Mouse (Mus musculus) retina, postnatal 7 days (tissue): ENCODE data around the gene Usf1.

Experiments
- DNase-seq: peaks from one replicate; pipeline ENCODE4 v3.0.0-alpha.2; 2012; ENCODE audit warnings: low read depth, low spot score

Gene Usf1

DNA sequence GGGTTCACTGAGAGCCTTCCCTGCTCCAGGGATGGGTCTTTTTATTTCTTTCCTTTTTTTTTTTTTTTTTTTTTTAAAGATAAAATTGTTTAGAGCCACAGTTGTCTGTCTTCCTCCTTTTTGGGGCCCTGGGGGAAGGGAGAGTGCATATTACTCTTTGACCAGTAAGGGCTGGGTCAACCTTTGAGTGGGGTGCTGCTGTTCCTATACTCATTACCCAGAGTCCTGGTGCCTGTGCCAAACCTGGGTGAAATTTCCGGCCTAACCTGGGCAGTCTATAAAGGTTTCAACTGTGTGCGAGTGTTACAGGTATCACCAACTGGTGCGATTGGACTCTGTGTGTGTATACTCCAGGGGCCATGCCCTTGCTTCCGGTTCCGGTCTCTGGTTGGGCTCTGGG, 7.5 kb downstream of the Usf1 start, which contains the start of gene Tstd1:
Tstd1 (plus strand) TSS at position 213 of the 400 bp plus-strand sequence.
- DNase-seq = no peak

DNA sequence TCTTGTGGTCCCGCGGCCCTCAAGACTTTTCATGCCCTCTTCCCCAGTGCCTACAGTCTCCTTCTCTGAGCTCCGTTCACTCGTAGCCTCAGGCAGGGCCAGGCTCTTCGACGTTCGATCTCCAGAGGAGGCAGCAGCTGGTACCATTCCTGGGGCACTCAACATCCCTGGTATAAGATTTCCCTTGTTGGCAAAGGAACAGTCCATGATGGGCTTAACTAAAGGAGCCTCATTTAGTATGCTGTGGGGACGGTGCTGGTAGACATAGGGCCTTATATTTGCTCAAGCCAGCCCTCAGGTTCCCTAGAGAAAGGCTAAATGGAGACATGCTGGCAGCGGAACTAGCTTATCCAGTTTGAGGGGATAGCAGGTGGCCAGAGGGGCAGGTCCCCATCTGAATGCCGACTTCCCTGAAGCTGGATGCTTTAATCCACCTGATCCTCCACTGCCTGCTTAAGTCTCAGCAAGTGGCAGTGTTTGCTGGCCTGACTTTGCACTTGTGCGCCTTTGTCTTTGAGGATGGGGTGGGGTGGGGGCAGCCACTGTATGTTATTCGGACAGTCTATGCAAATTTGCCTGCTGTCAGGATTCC, 8.3 kb downstream of the Usf1 start:
- DNase-seq = no peak

DNA sequence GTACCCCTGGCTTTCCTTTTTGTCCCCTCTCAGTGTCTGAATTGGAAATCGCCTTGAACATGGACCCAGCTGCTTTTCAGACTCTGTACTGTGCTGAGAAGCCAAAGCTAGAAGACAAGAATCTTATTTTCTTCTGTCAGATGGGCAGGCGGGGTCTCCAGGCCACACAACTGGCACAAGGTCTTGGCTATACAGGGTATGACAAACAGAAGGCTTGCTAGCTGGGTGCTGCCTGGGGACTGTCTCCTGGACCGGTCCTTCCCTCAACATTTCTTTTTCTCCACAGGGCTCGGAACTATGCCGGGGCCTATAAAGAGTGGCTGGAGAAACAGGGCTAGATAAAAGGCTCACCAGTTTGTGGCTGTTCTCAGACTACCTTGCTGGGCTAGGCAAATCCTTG, 8.8 kb downstream of the Usf1 start:
- DNase-seq = no peak

DNA sequence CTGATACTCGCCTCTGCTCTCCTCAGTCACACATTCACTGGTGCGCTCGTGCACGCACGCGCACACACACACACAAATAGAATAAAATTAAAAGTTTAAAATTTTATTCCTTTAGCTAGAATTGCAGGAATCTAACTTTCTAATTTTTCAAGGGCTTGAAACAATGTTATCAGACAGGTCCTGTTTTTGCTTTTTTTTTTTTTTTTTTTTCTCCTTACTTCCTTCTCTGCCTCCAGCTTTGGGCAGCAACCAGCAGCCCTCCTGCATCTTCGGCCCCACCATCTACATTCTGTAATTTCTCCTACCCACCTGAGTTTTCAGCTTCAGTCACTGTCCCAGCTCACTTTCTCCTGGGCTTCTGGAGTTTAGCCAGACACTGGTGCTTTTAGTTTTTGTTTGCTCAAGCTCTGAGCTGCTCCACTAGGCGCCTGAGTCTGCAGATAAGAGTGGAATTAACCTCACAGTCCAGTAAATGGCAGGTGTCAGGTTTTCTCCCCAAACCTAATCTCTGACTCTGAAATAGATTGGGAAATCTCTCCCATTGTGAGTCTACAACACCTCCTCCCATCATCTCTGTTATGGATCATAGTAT, 11.5 kb downstream of the Usf1 start:
- DNase-seq = no peak

DNA sequence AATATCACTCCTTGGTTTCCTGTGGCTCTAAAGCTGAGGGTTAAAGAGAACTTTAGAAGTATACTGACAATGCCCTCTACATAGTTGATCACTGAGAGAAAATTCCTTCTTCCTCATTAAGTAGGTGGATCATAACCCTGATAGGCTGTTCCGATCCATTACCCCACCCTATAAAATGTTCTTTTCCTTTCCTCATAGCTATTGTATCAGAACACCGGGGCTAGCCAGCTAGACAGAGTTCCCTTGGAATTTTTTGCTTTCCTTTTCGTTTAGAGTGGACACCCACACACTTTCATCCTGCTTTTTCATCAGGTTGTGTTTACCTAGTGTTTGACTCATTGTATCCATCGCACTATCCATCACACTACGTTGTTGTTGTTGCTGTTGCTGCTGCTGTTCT, 13.5 kb downstream of the Usf1 start:
- no peak for DNase-seq

DNA sequence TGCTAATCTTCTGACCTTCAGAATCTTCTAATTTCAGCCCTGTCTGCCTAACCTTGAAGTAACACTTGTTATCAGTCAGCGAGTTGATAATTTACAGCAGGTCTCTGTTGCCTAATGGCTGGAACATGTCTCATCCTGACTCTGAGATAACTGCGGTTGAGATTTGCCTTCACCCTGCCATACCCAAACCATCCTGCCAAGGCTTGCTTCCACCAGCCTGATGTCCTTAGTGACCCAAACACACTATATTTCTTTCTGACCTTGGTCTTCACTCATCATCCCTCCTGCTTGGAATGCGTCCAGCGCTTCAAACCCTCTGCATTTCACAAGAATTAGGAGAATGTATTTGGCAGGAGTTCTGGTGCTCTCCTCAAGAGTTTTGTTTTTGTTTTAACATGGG, 14.0 kb downstream of the Usf1 start:
- DNase-seq = no peak

DNA sequence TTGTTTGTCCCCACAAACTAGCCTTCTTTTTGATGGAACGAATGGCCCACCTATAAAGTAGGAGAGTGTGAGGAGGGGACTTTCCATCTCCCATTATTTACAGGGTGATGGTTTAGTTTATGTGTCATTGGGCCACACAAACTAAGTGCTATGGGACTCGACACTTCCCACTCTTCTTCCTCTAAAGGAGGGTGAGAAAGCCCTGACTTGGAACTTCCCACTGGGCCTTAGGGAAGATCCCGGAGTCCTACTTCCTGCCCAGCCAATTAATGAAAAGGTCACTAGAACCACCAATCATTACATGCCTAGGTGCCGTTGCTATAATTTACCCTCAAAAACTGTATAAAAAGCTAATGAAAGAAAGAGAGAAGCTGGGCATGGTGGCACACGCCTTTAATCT, 21.0 kb downstream of the Usf1 start:
- no peak for DNase-seq

DNA sequence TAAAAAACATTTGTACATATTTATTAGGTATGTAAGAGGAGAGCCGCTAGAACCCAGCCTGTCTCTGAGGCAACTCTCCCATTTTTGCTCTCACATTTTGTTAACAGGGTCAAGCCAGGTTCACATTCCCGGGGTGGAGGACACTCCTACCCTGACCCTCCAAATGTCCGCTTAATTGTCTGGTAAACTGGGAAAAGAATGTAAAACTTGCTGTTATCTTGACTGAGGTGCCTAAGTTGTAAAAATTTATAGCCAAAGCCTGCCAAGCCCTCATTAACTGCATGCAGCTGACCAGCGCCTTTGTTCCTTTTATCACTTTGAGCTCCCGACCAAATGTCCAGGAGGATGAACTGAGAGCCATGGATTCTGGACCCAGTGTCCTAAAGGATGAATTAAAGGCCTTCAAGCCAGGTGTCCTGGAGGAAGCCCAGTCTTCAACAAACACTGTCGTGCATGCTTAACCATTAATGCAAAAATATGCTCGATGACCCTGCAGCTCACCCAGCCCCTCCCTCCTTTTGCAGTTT, 24.2 kb downstream of the Usf1 start:
- DNase-seq = no peak

DNA sequence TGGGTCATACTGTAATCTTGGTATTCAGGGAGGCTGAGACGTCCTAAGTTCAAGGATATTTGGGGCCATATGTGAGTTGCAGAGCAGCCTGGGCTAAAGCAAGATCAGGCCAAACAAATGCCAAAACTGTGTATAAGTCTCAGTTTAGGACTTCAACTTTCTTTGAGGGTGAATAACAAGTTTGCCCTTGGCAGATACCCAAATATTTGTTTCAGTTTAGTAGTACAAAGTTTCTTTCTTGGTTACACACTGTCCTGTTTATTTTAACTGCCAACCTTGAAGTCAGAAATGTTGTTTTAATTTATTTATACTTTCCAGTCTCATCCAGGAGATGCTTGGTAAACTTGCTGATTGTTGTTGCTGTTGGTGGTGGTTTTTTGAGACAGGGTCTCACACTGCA, 24.9 kb downstream of the Usf1 start:
- DNase-seq = no peak

DNA sequence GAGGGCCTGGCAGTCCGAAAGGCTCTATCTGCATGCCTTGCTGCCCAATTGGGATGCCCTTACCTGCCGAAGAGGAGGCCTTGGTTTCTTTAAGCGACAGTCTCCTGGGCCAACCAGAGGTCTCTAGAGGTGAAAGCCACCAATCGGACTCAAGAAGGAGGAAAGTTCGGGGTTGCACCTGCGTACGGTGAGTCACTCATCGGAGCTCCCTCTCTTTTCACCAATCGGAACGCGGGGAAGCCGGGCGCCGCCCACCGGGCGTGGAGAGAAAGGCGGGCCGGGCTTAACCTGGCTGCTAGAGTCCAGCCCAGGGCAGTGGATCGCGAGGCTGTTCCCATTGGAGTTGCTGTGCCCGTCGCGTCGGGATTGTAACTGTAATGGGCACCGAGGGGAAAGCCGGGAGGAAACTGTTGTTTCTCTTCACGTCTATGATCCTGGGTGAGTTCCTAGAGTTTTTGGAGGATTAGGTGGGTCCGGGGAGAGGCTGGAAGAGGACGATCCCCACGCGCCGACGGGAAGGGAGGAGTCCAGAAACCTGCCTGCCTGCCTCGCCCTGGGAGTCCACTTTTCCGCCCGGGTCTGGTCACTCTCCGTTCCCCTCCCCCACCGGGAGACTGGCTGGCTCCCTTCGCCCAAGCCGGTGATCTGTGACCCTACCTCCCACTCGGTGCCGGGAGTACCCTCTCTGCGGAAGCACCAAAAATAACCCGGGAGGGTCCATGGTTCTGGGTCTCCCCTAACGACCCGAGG, 26.3 kb downstream of the Usf1 start, which contains the start of gene F11r:
F11r (plus strand) TSS at position 272 of the 750 bp plus-strand sequence.
- DNase-seq = no peak

DNA sequence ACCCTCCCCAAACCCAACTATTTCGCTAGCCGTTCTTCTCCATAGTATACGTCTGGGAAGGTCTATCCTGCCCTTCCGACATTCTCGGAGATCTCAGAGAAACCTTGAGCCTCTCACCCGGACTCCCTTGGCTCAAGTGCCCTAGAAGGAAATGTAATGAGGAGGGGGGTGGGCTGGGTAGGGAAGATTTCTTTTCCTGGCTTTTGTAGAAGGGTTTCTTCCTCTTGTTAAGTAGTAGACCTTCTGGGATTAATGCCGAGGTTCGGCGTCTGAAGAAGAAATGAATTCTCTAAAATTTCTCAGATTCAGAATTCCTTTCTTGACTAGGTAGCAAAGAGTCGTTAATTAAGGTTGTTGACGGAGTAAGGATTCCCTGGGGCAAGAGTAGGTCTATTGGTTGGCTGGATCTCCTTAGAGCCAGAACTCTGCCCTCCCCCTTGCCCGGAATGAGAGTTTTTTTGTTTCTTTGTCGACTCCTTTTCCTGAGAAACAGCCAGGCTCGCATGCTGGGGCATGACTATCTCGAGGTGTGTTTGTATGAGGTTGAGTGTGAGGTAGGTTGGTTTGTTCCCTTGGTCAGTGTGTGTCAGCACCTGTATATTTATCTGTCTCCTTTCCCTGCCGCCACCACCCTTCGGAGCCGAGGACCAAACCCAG, 27.0 kb downstream of the Usf1 start:
- DNase-seq = no peak

DNA sequence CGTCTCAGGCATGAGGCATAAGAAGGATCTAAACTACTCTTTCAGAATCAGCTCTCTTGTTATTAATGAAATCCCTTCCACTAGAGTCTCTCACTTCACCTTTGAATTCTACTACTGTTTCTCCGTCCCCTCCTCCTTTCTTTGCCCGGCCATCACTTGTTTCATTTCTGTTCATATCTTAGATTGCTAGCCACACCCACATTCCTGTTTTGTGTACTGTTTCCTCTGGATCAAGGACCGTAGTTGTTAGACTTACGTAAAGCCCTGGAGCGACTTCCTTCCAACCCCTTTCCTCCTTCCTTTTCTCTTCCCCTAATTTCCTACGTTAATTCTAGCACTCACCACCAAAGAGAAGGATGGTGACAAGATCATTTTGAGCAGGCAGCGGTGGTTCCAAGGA, 28.0 kb downstream of the Usf1 start:
- no peak for DNase-seq

DNA sequence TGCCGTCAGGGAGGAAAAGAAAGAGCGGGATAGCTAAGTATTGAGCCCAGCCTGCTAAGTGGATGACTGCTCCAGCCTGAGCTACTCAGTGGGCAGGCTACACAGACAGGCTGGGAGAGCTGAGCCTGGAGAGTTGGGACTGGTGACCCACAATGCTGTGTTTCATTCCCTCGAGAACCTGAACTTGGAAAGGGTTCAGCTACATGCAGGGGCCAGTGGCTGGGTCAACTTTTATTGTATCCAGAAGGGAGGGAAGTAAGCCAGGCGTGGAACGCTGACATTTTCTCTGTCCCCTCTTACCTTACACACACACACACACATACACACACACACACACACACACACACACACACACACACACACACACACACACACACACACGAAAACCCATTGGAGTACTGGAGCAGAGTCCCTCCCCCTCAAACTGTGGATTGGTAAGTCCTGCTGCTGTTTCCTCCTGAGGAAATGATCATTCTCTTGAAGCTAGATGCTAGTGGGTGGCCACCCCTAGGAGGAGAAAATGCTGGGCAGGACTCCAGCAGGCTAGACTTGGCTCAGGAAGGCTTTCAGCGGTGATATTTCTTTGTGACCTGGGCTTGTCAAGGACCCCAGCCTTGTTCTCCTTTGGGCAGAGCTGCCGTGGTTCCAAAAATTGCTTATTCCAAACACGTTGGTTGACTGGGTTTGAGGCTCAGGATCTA, 29.1 kb downstream of the Usf1 start:
- DNase-seq = no peak

DNA sequence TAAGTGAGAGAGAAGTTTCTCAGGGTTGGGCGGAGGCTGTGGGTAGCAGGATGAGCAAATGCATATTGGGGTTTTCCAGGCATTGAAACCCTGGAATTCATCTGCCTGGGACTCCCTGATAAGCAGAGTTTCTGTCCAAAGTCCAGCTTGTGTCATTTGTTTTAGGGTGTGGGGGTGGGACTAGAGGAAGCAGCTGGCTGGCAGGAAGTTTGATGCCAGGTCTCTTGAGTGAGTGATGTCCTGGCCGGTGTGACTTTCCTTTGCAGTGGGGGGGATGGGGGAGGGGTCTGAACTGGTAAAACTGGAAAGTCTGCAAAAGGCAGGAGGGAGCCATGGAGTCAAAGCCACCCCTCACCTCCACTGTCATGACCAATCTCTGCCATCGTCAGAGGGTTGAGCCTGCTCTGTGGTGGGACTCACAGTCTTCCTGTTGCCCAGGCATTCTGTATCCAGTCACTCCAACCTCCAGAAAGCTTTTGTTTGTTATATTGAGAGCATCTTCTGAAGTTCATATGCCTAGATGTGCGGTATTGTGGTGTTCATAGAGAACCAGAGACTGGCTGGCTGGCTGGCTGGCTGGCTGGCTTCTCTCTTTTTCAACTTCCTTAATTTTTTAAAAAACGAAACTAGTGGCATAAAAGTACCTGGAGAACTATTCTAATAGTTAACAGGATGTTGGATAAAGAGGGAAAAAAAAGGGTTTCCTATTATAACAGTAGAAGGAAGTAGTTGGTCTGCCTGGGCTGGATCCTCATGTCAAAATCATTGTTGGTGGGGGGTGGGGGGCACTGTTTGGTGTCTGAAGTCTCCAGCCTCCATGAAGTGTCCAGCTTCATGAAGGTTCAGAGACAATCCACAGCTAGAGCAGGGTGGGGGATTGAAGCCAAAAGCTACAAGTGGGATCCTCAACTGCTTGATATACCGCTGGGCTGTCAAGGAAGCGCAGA, 30.6 kb downstream of the Usf1 start:
- DNase-seq = no peak

DNA sequence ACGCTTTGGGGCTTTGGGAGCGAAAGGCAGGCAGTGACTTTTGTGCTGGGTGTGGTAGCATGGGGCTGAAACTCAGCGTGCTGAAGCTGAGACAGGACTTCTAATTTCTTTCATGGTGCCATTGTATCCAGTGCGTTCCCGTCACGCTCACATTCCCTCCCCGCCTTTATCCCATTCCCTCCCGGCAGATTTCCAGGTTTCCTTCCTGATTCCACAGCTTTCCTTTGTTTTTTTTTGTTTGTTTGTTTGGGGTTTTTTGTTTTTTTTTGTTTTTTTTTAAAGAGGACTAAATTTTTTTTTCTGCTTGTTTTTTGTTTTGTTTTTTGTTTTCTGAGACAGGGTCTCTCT, 31.3 kb downstream of the Usf1 start:
- no peak for DNase-seq

DNA sequence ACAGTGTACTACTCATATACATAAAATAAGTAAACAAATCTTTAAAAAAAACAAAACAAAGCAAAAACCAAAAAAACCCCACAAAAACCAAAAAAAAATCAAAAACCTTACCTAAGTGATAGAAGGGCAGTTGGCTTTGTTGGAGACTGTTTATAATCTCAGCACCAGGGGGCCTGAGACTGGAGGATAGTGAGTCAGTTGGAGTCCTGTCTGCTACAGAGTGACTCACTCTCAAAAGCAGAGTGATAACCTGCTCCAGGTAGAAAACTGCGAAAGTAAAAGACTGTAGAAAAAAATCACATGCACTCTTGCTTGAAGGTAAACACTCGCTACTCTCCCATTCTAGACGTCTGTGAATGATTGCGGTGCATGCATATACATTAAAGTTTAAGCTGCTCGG, 33.9 kb downstream of the Usf1 start:
- no peak for DNase-seq

DNA sequence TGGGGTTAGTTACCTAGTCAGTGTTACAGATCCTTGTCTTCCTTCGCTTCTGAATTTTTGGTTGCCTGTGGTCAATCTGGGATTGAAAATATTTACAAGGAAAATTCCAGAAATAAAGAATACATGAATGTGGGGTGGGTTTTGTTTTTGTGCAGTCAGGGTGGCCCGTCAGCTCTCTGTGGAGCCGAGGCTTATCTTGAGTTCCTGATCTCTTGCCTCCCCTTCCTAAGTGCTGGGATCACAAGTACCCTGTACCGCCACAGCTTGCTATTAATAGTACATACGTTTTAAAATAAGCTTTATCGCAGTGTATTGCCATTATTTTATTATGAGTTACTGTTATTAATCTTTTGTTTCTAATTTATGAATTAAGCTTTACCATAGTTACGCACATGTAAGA, 35.7 kb downstream of the Usf1 start:
- DNase-seq = no peak

DNA sequence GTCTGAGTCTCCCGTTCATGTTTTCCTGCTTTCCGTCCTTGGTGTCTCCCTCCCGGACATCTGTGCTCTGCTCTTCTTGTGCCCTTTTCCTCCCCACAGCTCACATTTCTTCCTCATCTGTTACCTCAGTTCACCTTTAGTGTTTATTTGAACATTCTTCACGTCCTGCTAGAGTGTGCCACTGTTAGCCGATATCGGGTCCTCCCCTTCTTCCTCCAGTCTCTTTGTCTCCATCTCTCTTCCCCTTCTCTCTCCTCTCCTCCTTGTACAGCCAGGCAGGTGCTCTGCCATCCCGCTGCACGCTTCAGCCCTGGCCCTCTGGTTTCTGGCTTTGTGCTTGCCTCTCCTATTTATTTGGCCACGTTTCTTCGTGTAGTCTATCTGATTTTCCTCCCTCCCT, 36.6 kb downstream of the Usf1 start:
- no peak for DNase-seq

DNA sequence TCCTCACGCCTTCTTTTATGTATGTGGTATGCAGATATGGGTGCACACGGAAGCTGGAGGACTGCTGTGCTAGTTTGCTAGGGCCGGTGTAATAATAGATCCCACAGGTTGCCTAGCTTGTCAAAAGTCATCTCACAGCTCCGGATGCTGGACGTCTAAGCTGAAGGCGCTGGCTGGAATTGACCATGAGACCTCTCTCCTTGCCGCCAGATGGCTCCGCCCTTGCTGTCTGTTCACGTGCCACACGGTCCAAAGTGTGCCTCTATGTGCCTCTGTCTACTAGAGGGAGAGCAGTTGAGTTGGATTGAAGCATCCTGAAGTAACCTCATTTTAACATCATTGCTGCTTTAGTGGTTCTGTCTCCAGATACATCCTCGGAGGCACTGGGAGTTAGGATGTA, 38.9 kb downstream of the Usf1 start:
- no peak for DNase-seq

DNA sequence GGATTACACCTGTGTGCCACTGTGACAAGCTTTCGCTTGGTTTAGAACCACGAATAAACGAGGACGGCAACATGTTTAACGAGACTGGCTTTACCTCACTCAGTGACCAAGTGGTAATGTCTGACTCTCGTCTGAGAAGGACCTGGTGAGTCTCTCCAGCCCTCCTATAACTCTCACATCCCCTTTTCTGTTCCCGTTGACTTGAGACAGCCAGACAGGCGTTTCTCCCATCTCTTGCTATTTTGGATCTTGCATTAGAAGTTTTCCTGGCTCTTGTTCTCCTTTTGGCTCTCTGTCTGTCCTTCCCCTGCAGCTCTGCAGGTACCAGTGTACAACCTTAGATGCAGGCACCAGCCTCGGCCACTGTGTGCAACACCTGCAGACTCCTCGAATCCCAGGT, 39.9 kb downstream of the Usf1 start:
- DNase-seq = no peak

DNA sequence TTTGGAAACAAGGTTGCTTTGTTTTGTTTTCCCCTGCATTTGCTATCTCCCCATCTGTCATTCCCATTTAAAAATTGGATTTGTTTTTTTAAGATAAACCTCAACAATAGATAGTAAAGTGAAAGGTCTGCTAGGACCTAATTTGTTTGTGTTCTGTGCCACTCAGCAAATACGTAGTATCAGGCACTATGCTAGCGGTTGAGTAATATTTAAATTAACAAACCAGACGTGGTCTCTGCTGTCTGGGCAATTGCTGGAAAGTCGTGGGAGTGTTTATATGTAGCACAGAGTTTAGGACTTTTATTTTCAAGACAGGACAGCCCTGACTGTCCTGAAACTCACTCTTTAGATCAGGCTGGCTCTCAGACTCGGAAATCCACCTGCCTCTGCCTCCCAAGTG, 41.4 kb downstream of the Usf1 start:
- DNase-seq = no peak
